Mouse (Mus musculus): ENCODE results near the gene Sppl3. TPM values are rescaled to one million over a fixed set of nuclear protein-coding genes. Genes with fewer than 3 reads are reported as not detected.

The Sppl3 gene
- polyA plus RNA-seq, 1 experiment from 2014 or later = 21.0 TPM

- DNase-seq (ENCODE audit: low spot score) (no peak), ATAC-seq (ENCODE audit: low FRiP score) (no peak)
- 55% methylated on average over 13 of the region's 13 CpGs for WGBS
- Histone ChIP-seq H3K4me3 (ENCODE audit: low read depth, low read length) (no peak overlapping the region), H3K27me3 (ENCODE audit: control insufficient read depth, insufficient read depth, low read length) (peaks cover 12% of the 10 kb centered on the region), H3K4me2 (replicated peaks; ENCODE audit: low read depth, low read length) (no peak overlapping the region), H3K36me3 (ENCODE audit: control insufficient read depth, insufficient read depth, low read length) (no peaks in the 10 kb centered on the region), H3K9ac (ENCODE audit: low read depth, low read length) (no peak overlapping the region), H3K9me3 (ENCODE audit: control insufficient read depth, low read length) (no peaks in the 10 kb centered on the region), H3K4me1 (replicated peaks; ENCODE audit: control insufficient read depth, insufficient read depth, low read length) (no peaks in the 10 kb centered on the region; the same call in 1 of the 2 replicates), H3K27ac (ENCODE audit: low read depth, low read length) (no peak overlapping the region)
Measured at GRCm38 (mm10) chr5:114969609-114970215, 41.2 kb upstream of the Sppl3 start.

GRCm38 (mm10) chr5:114970824-114971227 is 40.1 kb upstream of the Sppl3 start, which contains the start of gene Hnf1a:
Gene Hnf1a, minus strand, starts transcription at chr5:114971094.
- no peak for DNase-seq (ENCODE audit: low spot score)
- 76% methylated on average over 17 of the region's 17 CpGs for WGBS
- Histone ChIP-seq H3K4me3 (ENCODE audit: low read depth, low read length) (no peak within 1 kb of the TSS), H3K9me3 (ENCODE audit: control insufficient read depth, low read length) (no peaks in the 10 kb centered on the region), H3K36me3 (ENCODE audit: control insufficient read depth, insufficient read depth, low read length) (no peaks in the 10 kb centered on the region), H3K4me1 (replicated peaks; ENCODE audit: control insufficient read depth, insufficient read depth, low read length) (no peaks in the 10 kb centered on the region; the same call in 1 of the 2 replicates), H3K27ac (ENCODE audit: low read depth, low read length) (no peak within 1 kb of the TSS), H3K27me3 (ENCODE audit: control insufficient read depth, insufficient read depth, low read length) (peaks cover 12% of the 10 kb centered on the region), H3K4me2 (replicated peaks; ENCODE audit: low read depth, low read length) (no peak within 1 kb of the TSS), H3K9ac (ENCODE audit: low read depth, low read length) (no peak within 1 kb of the TSS)
- no peak for ATAC-seq (ENCODE audit: low FRiP score)

GRCm38 (mm10) chr5:114972201-114972600 is 38.7 kb upstream of the Sppl3 start:
- Histone ChIP-seq H3K36me3 (ENCODE audit: control insufficient read depth, insufficient read depth, low read length) (no peaks in the 10 kb centered on the region), H3K4me2 (replicated peaks; ENCODE audit: low read depth, low read length) (no peak overlapping the region), H3K4me1 (replicated peaks; ENCODE audit: control insufficient read depth, insufficient read depth, low read length) (no peaks in the 10 kb centered on the region; the same call in 1 of the 2 replicates), H3K9me3 (ENCODE audit: control insufficient read depth, low read length) (no peaks in the 10 kb centered on the region), H3K9ac (ENCODE audit: low read depth, low read length) (no peak overlapping the region), H3K27me3 (ENCODE audit: control insufficient read depth, insufficient read depth, low read length) (peaks cover 12% of the 10 kb centered on the region), H3K27ac (ENCODE audit: low read depth, low read length) (no peak overlapping the region), H3K4me3 (ENCODE audit: low read depth, low read length) (no peak overlapping the region)
- ATAC-seq (ENCODE audit: low FRiP score) = no peak
- no peak for DNase-seq (ENCODE audit: low spot score)
- 78% methylated on average over 9 of the region's 9 CpGs for WGBS

DNA sequence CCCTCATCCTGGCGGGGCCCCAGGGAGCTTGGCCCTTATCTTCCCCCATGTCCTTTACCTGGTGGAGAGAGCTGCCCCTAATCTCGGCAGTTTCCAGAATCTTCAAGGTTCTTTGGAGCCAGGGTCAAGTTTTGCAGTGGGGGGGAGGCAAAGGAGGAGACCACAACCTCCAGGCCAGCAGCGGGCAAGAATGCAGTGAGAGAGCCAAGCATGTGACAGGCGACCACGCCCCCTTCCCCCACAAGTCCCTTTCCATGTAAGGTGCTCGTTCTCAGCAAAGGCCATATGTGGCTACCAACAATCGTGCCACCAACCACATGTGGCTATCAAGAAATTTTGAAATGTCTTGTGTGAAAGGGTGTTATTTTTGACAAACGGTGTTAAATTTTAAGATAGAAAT is 37.8 kb upstream of the Sppl3 start:
- no peaks in the 10 kb centered on the region for H3K9me3 ChIP-seq (ENCODE audit: control insufficient read depth, low read length)
- H3K4me3 ChIP-seq (ENCODE audit: low read depth, low read length) = no peak overlapping the region
- no peaks in the 10 kb centered on the region for H3K4me1 ChIP-seq (replicated peaks; ENCODE audit: control insufficient read depth, insufficient read depth, low read length)
- H3K4me2 ChIP-seq (replicated peaks; ENCODE audit: low read depth, low read length) = no peak overlapping the region
- 81% methylated on average over 8 of the region's 8 CpGs for WGBS
- no peak overlapping the region for H3K27ac ChIP-seq (ENCODE audit: low read depth, low read length)
- H3K36me3 ChIP-seq (ENCODE audit: control insufficient read depth, insufficient read depth, low read length) = no peaks in the 10 kb centered on the region
- no peak overlapping the region for H3K9ac ChIP-seq (ENCODE audit: low read depth, low read length)
- ATAC-seq (ENCODE audit: low FRiP score) (no peak), DNase-seq (ENCODE audit: low spot score) (no peak)
- peaks cover 8% of the 10 kb centered on the region for H3K27me3 ChIP-seq (ENCODE audit: control insufficient read depth, insufficient read depth, low read length)

- no peaks in the 10 kb centered on the region for H3K9me3 ChIP-seq (ENCODE audit: control insufficient read depth, low read length)
- no peaks in the 10 kb centered on the region for H3K36me3 ChIP-seq (ENCODE audit: control insufficient read depth, insufficient read depth, low read length)
- no peak overlapping the region for H3K4me3 ChIP-seq (ENCODE audit: low read depth, low read length)
- no peak overlapping the region for H3K9ac ChIP-seq (ENCODE audit: low read depth, low read length)
- DNase-seq (ENCODE audit: low spot score) = no peak
- no peak for ATAC-seq (ENCODE audit: low FRiP score)
- no peak overlapping the region for H3K27ac ChIP-seq (ENCODE audit: low read depth, low read length)
- no peaks in the 10 kb centered on the region for H3K27me3 ChIP-seq (ENCODE audit: control insufficient read depth, insufficient read depth, low read length)
- H3K4me2 ChIP-seq (replicated peaks; ENCODE audit: low read depth, low read length) = no peak overlapping the region
- no peaks in the 10 kb centered on the region for H3K4me1 ChIP-seq (replicated peaks; ENCODE audit: control insufficient read depth, insufficient read depth, low read length)
Measured at GRCm38 (mm10) chr5:114976935-114977334, 34.0 kb upstream of the Sppl3 start.

DNA sequence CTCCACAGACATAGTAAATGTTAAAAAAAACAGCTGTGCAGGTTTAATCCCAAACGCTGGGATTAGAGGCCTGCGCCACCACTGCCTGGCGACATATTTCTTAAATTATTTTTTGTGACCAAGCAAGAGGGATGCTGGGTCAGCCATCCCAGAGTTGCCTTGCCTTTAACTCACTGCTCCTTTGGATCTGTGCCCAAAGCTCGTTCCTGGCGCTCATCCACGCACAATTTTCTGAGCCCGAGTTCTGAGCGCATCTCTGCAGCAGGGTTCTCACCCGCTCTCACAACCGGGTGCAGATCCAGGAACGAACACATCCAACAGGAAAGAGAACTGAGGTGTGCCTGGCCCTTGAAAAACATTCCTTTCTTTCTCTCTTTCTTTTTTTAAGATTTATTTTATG is 32.5 kb upstream of the Sppl3 start:
- Histone ChIP-seq H3K4me1 (replicated peaks; ENCODE audit: control insufficient read depth, insufficient read depth, low read length) (no peaks in the 10 kb centered on the region), H3K27ac (ENCODE audit: low read depth, low read length) (no peak overlapping the region), H3K27me3 (ENCODE audit: control insufficient read depth, insufficient read depth, low read length) (no peaks in the 10 kb centered on the region), H3K9ac (ENCODE audit: low read depth, low read length) (no peak overlapping the region), H3K36me3 (ENCODE audit: control insufficient read depth, insufficient read depth, low read length) (no peaks in the 10 kb centered on the region), H3K4me3 (ENCODE audit: low read depth, low read length) (no peak overlapping the region), H3K9me3 (ENCODE audit: control insufficient read depth, low read length) (no peaks in the 10 kb centered on the region), H3K4me2 (replicated peaks; ENCODE audit: low read depth, low read length) (no peak overlapping the region)
- DNase-seq (ENCODE audit: low spot score) (no peak), ATAC-seq (ENCODE audit: low FRiP score) (no peak)
- WGBS = 72% methylated on average over 11 of the region's 11 CpGs

DNA sequence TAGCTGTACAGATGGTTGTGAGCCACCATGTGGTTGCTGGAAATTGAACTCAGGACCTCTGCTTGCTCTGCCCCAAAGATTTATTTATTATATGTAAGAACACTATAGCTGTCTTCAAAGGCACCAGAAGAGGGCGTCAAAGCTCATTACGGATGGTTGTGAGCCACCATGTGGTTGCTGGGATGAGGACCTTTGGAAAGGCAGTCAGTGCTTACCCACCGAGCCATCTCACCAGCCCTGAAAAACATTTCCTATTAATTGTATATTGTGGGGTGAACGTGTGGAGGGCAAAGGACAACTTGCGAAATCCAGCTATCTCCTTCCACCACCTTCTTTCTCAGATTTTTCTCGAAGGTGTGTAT is 32.1 kb upstream of the Sppl3 start:
- H3K9me3 ChIP-seq (ENCODE audit: control insufficient read depth, low read length) = no peaks in the 10 kb centered on the region
- DNase-seq (ENCODE audit: low spot score) (peak; percentile 65), ATAC-seq (ENCODE audit: low FRiP score) (no peak)
- peak overlapping the region; percentile 58 for H3K4me2 ChIP-seq (replicated peaks; ENCODE audit: low read depth, low read length)
- 6% methylated on average over 6 of the region's 6 CpGs for WGBS
- peak overlapping the region; percentile 6 for H3K4me3 ChIP-seq (ENCODE audit: low read depth, low read length)
- H3K9ac ChIP-seq (ENCODE audit: low read depth, low read length) = no peak overlapping the region
- no peaks in the 10 kb centered on the region for H3K36me3 ChIP-seq (ENCODE audit: control insufficient read depth, insufficient read depth, low read length)
- no peaks in the 10 kb centered on the region for H3K27me3 ChIP-seq (ENCODE audit: control insufficient read depth, insufficient read depth, low read length)
- H3K27ac ChIP-seq (ENCODE audit: low read depth, low read length) = no peak overlapping the region
- H3K4me1 ChIP-seq (replicated peaks; ENCODE audit: control insufficient read depth, insufficient read depth, low read length) = no peaks in the 10 kb centered on the region

GRCm38 (mm10) chr5:114979250-114980121 is 31.5 kb upstream of the Sppl3 start:
- no peak for ATAC-seq (ENCODE audit: low FRiP score)

More at GRCm38 (mm10) chr5:114979250-114980121, 31.5 kb upstream of the Sppl3 start:
- Histone ChIP-seq H3K9ac (ENCODE audit: low read depth, low read length) (0 out of 2 replicates have a peak overlapping the region, but pooled peaks have one; percentile 13), H3K9me3 (ENCODE audit: control insufficient read depth, low read length) (no peaks in the 10 kb centered on the region), H3K4me2 (replicated peaks; ENCODE audit: low read depth, low read length) (peak overlapping the region; percentile 58), H3K4me1 (replicated peaks; ENCODE audit: control insufficient read depth, insufficient read depth, low read length) (no peaks in the 10 kb centered on the region), H3K27me3 (ENCODE audit: control insufficient read depth, insufficient read depth, low read length) (no peaks in the 10 kb centered on the region), H3K36me3 (ENCODE audit: control insufficient read depth, insufficient read depth, low read length) (no peaks in the 10 kb centered on the region), H3K27ac (ENCODE audit: low read depth, low read length) (no peak overlapping the region), H3K4me3 (ENCODE audit: low read depth, low read length) (peak overlapping the region; percentile 6)
- DNase-seq (ENCODE audit: low spot score) = peak; percentile 82
- WGBS = 9% methylated on average over 32 of the region's 32 CpGs
